Mouse (Mus musculus) ES-Bruce4 (cell line): ENCODE results near the gene Pycr2. TPM values are rescaled to one million over a fixed set of nuclear protein-coding genes. Genes with fewer than 3 reads are reported as not detected.
A peak's percentile ranks its signal among the peaks of the same experiment; 100 is the strongest.

Source experiments
- H3K27ac ChIP-seq: 2 replicates; pipeline ENCODE4 v1.5.1; 2012; ENCODE audit warnings: low read length, inconsistent platforms; ENCODE audit not compliant: insufficient read depth
- H3K27me3 ChIP-seq: 2 replicates; pipeline ENCODE4 v1.6.1; 2012; ENCODE audit warnings: mild to moderate bottlenecking, low read length, inconsistent platforms; ENCODE audit not compliant: control insufficient read depth, poor library complexity, insufficient read depth, severe bottlenecking
- H3K36me3 ChIP-seq: 2 replicates; pipeline ENCODE4 v1.6.1; 2012; ENCODE audit warnings: inconsistent platforms, mild to moderate bottlenecking, low read length, moderate library complexity; ENCODE audit not compliant: control insufficient read depth, poor library complexity, insufficient read depth, severe bottlenecking
- H3K4me1 ChIP-seq: one replicate; pipeline ENCODE4 v1.8.1; 2011; ENCODE audit warnings: low read length; ENCODE audit not compliant: control insufficient read depth, insufficient read depth
- H3K4me3 ChIP-seq: 2 replicates; pipeline ENCODE4 v1.5.1; 2011; ENCODE audit warnings: low read depth, mild to moderate bottlenecking, low read length
- H3K9ac ChIP-seq: 2 replicates; pipeline ENCODE4 v1.6.1; 2012; ENCODE audit warnings: low read depth, mild to moderate bottlenecking, inconsistent platforms; ENCODE audit not compliant: poor library complexity, severe bottlenecking
- H3K9me3 ChIP-seq: replicated peaks from 2 replicates; pipeline ENCODE4 v1.6.1; 2012; ENCODE audit warnings: mild to moderate bottlenecking, low read length, inconsistent platforms; ENCODE audit not compliant: control insufficient read depth, poor library complexity, insufficient read depth, severe bottlenecking
- CTCF ChIP-seq: IDR thresholded peaks from one replicate; pipeline ENCODE4 v1.8.1; 2011; ENCODE audit warnings: low read depth, low read length
- EP300 ChIP-seq: IDR thresholded peaks from 2 replicates; pipeline ENCODE4 v1.6.1; 2011; ENCODE audit warnings: low read depth, low read length; ENCODE audit not compliant: insufficient read depth
- POLR2A ChIP-seq: IDR thresholded peaks from one replicate; pipeline ENCODE4 v1.8.1; 2011; ENCODE audit warnings: low read length; ENCODE audit not compliant: insufficient read depth
- polyA plus RNA-seq: library from polyadenylated mRNA; stranded (reverse); fragments of >200 nt; gene quantifications from 2 replicates; pipeline ENCODE4 v1.2.4, GENCODE M21; 2011; ENCODE audit warnings: low read depth; ENCODE audit not compliant: missing spikeins, insufficient read depth, insufficient read length

Gene Pycr2
- polyA plus RNA-seq, 1 experiment = 97.4 TPM

- TF ChIP-seq POLR2A (no peak), CTCF (no peak), EP300 (no peak)
- H3K27me3 ChIP-seq = no peaks in the 10 kb centered on the region
- H3K9ac ChIP-seq = no peak overlapping the region
- no peak overlapping the region for H3K4me3 ChIP-seq
- peaks cover 6% of the 10 kb centered on the region for H3K4me1 ChIP-seq
- H3K36me3 ChIP-seq = no peaks in the 10 kb centered on the region
- no peak overlapping the region for H3K27ac ChIP-seq
- H3K9me3 ChIP-seq = no peaks in the 10 kb centered on the region
These were observed 36.8 kb downstream of the Pycr2 start for GRCm38 (mm10) chr1:180940776-180941460.

GRCm38 (mm10) chr1:180941726-180942125 lies 37.6 kb downstream of the Pycr2 start:
- H3K4me1 ChIP-seq = peaks cover 10% of the 10 kb centered on the region

GRCm38 (mm10) chr1:180942166-180943031 lies 38.3 kb downstream of the Pycr2 start, which contains the start of gene Tmem63a:
TSS of gene Tmem63a (plus strand) at chr1:180942344.
- Histone ChIP-seq H3K4me1 (peaks cover 10% of the 10 kb centered on the region), H3K4me3 (peak within 1 kb of the TSS; percentile 64), H3K36me3 (no peaks in the 10 kb centered on the region), H3K9me3 (no peaks in the 10 kb centered on the region), H3K9ac (peak within 1 kb of the TSS; percentile 47), H3K27ac (peak within 1 kb of the TSS; percentile 2; the same call in 1 of the 2 replicates), H3K27me3 (no peaks in the 10 kb centered on the region)
- TF ChIP-seq CTCF (no peak), POLR2A (no peak), EP300 (no peak)

More at GRCm38 (mm10) chr1:180941726-180942125, 37.6 kb downstream of the Pycr2 start:
- Histone ChIP-seq H3K27me3 (no peaks in the 10 kb centered on the region), H3K27ac (no peak overlapping the region), H3K9me3 (no peaks in the 10 kb centered on the region), H3K4me3 (peak overlapping the region; percentile 64), H3K36me3 (no peaks in the 10 kb centered on the region), H3K9ac (peak overlapping the region; percentile 47)
- TF ChIP-seq CTCF (no peak), POLR2A (no peak), EP300 (no peak)

- Histone ChIP-seq H3K27me3 (no peaks in the 10 kb centered on the region), H3K9me3 (no peaks in the 10 kb centered on the region), H3K27ac (peak overlapping the region; percentile 2; the same call in 1 of the 2 replicates), H3K36me3 (no peaks in the 10 kb centered on the region), H3K4me3 (peak overlapping the region; percentile 64), H3K4me1 (peaks cover 10% of the 10 kb centered on the region), H3K9ac (peak overlapping the region; percentile 47)
- TF ChIP-seq EP300 = no peak
- no peak for TF ChIP-seq POLR2A
- TF ChIP-seq CTCF = no peak
These were observed 39.0 kb downstream of the Pycr2 start for GRCm38 (mm10) chr1:180943032-180943644.

GRCm38 (mm10) chr1:180943896-180944295 lies 39.8 kb downstream of the Pycr2 start:
- Histone ChIP-seq H3K27ac (no peak overlapping the region), H3K4me1 (peaks cover 10% of the 10 kb centered on the region), H3K9ac (no peak overlapping the region), H3K4me3 (no peak overlapping the region), H3K27me3 (no peaks in the 10 kb centered on the region), H3K9me3 (no peaks in the 10 kb centered on the region), H3K36me3 (no peaks in the 10 kb centered on the region)
- TF ChIP-seq EP300 = no peak
- TF ChIP-seq CTCF = no peak
- TF ChIP-seq POLR2A = no peak

GRCm38 (mm10) chr1:180944553-180944952 lies 40.5 kb downstream of the Pycr2 start:
- no peaks in the 10 kb centered on the region for H3K27me3 ChIP-seq

More at GRCm38 (mm10) chr1:180944553-180944952, 40.5 kb downstream of the Pycr2 start:
- no peak overlapping the region for H3K27ac ChIP-seq
- TF ChIP-seq EP300 (no peak), CTCF (no peak), POLR2A (no peak)
- peaks cover 10% of the 10 kb centered on the region for H3K4me1 ChIP-seq
- H3K4me3 ChIP-seq = no peak overlapping the region
- no peak overlapping the region for H3K9ac ChIP-seq
- no peaks in the 10 kb centered on the region for H3K36me3 ChIP-seq
- no peaks in the 10 kb centered on the region for H3K9me3 ChIP-seq
